Mouse (Mus musculus): ENCODE results near the gene Mrgprb5.
"Not testable (repeated sequence)": the region's sequence is repeated elsewhere in the genome, so short reads cannot be mapped to it uniquely, and the experiment has no call there.

DNA sequence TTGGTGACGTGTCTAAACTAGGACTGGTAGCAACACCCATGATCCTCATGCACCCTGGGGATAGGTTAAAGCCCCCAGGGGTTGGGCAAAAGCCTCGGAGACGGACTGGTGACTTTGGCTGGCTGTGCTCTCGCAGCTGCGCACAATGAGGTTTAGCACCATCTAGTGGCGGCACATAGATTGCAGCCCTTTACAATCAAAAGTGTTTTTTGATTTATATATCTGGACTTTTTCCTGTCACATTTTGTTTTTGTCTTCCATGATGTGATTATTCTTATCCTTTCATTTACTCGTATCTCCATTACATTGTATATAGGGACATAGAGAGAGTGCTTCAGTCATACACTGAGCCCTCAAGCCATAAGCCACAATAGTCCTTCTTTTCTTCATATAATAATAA, 36.6 kb downstream of the Mrgprb5 start:
- not testable (repeated sequence) for TF ChIP-seq CTCF (IDR thresholded peaks at IDR 0.05; ENCODE audit: low read depth, low read length); POLR2A (IDR thresholded peaks at IDR 0.05; ENCODE audit: extremely low read depth, insufficient read depth, low read length)
